Mouse (Mus musculus): ENCODE measurements around the gene Ube2r2.

Gene Ube2r2

DNA sequence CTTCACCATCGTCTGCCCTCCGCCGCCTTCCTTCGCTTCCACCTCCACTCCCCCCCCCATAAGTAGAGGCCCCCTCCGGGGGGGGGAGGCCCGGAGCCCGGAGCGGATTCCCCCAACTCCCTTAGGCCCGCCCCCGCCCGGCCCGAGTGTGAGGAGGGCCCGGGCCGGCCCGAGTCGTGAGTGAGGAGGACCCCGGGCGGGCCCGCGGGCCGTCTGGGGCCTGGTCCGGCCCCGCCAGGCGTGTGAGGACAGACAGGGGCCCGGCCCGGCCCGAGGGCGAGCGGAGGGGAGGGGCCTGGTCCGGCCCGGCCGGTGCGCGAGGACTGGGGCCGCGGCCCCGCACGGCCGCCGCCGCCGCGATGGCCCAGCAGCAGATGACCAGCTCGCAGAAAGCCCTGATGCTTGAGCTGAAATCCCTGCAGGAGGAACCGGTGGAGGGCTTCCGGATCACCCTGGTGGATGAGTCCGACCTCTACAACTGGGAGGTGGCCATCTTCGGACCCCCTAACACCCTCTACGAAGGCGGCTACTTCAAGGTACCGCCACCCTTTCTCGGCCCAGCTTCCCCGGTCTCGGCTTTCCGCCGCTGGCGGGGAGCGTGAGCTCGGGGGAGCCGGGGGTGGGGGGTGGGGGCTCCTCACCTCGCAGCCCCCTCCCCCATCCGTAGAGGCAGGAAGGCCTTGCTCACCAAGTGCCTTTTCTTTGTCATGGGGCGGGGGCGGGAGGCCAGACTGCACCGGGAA is at the start of gene Ube2r2:
Ube2r2 (plus strand) TSS at position 33 of the 743 bp plus-strand sequence.
- DNase-seq: peak; percentile 82

DNA sequence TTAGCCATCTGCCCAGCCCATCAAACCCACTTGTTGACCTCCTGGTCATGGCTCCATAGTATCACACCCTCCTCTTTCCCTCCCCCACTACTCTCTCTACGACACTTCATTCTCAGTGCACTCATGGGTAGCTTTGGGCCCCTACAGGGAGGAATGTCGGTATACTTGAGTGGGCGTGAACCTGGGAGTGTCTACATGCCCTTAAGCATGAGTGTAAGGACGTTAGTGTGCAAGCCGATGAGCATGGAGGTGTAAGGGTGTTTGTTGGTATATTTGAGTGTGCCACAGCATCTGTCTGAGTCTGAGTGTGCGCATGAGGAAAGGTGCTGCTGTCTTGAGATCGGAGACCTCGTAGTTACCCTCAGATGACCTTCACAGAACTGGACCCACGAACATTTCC is 48.6 kb upstream of the Ube2r2 start:
- no peak for DNase-seq

DNA sequence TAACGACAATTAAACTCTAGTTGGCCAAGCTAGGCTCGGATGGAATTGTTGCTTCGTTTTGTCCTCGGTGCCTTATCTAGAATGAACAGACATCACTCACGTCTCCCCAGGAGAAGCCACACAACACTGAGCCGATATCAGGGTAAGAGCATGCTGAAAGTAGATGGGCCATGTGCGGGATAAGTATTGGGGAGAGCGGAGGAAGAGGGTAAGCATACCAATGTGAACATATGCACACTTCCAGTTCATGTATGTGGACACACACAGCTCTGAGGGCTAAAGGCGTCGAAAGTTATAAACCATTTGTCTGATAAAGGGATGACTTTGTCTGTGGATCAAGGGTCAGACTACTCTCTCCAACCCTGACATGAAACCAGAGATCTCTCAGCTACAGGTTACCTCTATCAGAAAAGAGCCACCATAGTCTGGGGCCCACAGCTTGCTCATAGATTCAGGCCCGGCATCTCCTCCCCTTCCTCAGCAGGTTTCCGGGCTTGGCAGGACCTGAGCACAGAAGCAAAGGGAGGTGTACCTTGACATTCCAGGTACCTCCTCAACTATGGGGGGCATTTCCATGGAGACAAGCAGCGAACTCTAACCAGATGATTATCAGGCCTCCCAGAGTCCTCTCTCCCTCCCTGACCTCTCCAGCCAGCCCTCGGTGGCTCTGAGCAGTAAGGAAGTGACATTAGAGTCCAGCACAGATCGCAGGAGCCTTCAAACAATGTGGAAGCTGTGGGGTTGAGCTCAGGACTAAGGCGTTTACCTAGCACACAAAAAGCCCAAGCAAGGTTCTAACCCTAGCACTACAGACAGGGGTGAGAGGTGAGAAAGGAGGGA is 47.9 kb upstream of the Ube2r2 start:
- DNase-seq: no peak

DNA sequence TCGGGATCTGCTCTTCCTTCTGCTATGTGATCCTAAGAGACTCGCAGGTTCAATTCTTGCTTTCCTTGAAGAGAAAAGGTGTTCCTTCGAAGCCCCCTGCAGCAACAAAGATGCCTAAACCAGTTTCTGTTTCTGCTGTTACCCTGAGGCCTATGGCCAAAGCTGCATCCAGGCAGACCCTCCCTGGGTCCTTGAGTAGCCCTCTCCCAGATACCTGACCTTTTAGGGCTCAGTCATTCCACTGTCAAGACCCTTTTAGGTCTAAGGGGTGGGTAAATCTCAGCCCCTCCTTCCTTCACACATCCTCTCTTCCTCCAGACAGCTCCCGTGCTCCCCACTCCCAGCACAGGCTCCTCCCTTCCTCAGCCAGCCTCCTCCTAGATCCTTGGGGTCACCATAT is 46.4 kb upstream of the Ube2r2 start:
- DNase-seq: no peak

DNA sequence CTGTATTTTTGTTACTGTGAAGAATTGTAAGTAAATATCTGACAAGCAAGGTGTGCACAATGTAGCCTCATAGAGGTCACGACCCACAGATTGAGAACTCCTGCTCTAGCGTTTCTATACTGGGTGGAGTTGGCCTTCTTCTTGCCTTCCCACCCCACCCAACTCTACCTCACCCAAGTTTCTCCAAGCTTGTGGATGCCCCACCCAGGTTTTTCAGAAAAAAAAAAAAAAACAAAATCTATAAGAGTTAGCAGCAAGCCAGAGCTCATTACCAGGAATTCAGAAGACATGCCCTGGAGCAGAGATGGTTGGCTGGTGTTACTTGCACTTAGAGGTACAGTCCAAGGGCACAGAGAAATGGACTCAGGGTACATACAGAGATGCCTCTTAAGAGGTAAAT is 45.8 kb upstream of the Ube2r2 start:
- DNase-seq: no peak

DNA sequence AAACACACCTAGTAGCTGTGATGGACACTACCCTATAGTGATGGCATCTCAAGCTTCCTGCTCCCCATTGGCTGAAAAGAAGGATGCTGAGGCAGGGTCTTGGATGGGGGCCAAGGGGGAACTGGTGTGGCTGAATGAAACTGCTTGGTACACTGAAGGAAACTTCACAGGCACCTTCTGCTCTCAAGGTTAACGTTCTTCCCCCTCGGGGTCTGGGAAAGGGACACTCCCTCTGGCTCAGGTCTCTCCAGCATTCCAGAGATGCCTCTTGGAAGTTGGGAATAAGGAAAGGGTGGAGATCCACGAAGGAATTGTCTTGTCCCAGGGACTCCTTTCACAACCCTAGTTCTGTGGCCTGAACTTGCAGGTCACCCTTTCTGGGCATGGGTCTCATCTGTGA is 44.2 kb upstream of the Ube2r2 start:
- no peak for DNase-seq

DNA sequence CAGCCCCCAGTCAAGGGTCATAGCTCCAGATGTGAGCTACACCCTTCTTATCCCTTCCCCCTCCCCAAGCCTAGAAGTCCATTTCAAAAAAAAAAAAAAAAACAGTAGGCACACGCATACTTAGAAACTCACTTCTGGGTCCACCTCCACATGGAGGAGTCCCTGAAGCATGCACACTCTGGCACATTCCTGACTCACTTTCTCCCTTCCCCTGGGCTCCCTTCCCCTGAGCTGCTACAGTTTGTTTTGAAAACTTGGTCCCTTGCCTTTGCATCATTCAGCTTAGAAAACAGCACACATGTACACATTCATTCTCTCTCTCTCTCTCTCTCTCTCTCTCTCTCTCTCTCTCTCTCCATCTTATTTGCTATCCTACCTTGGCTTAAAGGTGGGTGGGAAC is 42.6 kb upstream of the Ube2r2 start:
- no peak for DNase-seq

DNA sequence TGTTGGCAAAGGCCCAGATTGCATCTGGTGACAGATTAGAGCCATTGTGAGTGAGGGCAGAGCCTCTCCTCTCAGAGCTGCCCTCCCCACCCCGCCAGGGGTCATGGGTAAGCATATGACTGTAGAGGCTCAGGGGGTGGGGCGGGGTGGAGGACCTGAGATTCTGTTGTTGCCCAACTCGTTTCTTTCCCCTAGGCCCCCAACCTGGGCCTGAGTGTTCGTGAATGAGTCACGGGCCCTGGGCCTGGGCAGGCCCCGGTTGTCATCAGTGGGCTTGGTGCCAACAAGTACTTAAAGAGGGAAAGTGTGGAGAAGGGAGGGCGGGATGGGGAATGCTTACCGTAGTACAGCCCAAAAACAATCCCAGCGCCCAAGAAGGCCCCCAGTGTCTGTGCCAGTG is 41.2 kb upstream of the Ube2r2 start:
- DNase-seq: no peak

DNA sequence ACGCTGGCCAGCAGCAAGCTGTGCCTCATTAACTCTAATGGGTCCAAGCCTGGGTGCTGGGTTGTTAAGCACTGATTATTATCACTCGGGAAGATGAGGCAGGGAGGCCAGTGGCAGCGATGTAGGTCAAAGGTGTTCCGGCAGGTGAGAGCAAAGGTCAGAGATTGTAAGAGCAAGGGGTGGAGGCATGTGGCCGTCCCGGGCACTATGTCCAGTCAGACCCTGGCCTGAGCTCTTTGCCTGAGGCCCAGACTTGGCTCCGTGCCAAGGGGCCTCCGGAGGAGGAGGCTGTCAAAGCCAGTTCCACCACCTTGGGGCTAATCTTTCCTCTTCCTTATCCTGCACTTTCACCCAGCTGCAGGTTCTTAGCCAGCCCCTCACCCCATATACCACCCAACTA is 39.4 kb upstream of the Ube2r2 start:
- DNase-seq: peak; percentile 73

DNA sequence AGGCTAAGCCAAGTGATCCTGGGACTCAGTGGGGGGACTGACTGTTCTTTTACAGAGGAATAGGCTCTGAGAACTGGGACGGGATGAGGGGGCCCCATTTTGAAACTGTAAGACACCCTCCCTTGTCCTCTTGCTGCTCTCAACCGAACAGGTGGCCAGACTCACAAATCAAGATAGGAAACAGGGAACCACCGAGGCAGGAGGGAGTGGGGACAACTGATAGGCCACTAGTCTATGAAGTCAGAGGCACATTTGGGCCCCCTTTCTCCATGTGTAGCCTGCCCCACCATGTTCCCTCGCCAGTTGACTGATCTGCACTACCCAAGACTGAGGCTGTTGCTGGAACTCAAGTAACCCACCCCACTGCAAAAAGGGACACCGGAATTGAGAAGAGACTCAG is 38.7 kb upstream of the Ube2r2 start:
- DNase-seq: no peak

DNA sequence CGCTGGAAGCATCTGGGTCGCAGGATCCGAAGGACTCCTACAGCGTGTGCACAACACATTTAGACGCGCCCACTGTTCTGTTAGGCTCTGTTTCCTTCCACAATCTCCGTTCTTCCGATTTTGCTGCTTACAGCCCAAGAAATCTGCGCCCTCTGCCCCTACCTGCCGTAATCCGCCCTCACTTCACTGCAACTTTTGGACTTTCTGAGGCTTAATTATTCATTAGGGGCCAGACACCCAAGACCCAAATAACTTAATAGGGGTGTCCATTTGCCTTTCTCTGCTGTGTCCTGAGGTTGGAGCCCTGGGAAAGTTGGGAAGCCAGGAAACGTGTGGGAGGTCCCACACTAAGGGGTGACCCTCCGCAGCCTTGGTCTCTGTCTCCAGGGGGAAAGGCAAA is 38.2 kb upstream of the Ube2r2 start:
- DNase-seq: no peak

DNA sequence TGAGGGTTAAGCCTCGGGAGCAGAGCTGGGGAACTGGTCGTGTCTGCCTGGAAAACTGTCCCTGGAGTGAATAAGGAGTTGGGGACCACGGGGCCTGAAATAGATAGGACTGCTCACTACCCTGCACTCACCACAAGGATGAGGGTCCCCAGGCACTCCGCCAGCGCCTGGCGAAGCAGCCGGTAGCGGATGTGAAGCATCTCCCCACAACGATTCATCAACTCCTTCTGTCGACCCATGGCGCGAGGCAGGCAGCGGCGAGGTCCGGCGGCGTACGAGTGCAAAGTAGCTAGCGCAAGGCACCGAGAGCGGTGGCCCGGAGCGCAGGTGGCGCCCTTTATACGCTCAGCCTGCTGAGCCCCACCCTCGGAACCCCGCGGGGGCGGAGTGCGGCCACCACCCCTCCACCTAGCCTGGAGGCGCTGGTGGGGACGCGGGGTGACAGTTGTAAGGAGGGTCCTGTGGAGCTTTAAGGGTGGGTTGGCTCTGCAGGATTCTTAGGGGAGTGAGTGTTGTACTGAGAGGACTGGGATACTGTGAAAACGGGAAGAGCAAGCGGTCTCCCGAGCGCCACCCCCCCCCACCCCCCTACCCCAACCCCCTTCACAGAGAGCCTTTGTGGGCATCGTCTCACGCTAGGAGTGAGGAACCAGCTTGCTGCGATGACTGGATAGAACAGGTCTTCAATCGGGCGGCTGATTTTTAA is 37.5 kb upstream of the Ube2r2 start, which contains the start of gene Aqp3:
Aqp3 (minus strand) TSS at position 313 of the 706 bp plus-strand sequence.
- DNase-seq: peak; percentile 76

DNA sequence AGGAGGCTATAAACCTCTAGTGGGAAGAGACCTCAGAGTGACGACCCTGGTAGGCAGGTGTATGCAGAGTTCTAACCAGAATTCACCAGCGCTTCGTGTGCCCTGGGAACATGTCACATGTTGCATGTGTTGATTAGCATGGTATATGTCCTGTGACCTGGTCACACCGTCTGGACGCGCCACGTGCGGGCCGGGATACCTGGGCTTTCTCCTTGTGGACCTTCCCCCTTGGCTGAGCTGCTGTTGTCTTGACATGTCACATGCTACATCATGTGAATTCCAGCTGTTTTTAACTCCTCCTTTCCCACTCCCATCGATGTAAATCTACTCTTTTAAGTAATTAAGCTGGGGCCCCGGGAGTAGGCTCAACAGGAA is 37.0 kb upstream of the Ube2r2 start:
- peak; percentile 18 for DNase-seq

DNA sequence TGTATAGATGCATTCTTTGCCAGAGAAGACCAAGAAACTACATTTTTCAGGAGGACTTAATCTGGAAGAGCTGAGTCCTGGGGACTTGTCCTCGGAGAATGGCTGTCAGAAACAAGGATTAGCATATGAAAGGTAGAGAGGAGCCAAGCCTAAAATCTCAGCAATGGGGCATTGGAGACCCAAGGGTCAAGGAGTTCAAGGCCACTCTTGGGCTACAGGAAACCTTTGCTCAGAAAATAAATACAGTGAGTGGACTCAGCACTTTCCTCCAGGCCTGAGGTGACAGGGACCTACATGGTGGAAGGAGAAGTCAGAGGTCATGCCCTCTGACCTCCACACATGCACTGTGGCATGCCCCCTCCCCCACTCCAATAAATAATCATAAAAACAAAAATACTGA is 34.6 kb upstream of the Ube2r2 start:
- no peak for DNase-seq

DNA sequence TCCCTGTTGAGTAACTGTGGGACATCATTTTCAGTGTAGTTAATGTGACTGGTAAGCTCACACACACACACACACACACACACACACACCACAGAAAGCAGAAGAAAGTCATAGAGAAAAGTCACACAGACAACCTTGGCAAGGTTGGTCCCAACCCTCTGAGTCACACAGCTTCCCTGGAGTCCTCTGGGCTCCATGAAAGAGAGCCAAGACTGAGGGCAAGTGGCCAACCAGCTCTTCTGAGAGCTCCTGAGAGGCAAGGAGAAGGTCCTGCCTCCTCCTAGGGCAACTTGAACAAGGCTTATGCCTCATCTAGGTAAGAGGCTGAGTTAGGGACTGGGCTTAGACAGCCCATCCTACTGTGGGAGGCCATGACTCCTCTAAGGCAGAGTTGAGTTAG is 32.6 kb upstream of the Ube2r2 start:
- DNase-seq: no peak

DNA sequence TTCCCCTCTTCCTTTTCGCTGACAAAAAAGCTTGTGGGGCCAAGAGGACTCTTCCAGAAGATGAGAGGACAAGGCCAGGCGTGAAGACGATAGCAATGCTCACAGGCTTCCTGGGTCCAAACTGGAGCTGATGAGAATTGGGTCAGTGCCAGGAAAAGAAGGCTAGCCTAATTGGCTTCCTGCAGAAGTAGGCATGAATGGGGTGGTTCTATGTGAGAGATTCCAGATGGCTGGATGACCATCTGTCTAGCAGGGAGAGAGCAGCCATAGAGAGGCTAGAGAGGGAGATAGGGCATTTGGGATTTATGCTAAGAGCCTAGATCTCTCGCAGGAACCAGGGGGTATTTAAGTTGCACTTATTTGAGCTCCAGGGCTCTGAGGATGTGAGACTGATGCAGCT is 28.1 kb upstream of the Ube2r2 start:
- no peak for DNase-seq

DNA sequence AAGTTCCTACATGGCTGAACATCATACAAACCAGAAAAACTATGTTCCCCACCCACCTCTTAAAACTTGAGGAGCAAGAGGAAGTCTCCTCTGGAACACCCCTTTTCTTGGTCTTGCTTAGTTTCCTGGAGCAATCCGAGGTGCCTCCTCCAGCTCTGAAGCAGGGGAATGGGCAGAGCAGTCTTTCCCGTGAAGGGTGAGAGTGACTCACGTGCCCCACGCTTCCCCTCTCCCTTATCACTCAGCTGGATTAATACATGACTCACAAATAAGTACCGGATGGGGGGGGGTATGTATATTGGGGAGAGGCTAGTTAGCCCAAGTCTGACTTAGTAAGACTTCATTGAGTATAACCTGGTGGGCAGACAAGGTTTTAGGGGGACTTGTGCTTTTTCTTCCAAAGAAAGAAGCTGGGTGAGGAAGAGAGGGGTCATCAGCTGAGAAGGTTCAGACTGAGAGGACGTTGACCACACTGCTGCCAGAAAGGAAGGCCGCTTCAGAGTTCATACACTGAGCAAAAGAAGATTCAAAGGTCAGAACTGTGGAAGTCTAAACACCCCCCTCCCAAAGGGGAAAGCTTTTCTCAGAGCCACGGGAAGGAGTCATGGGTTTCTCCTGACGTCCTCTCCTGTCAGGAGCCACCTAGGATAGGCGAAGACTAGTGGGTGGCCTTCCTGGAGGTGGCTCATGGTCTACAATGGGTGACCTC is 26.7 kb upstream of the Ube2r2 start:
- DNase-seq: no peak

DNA sequence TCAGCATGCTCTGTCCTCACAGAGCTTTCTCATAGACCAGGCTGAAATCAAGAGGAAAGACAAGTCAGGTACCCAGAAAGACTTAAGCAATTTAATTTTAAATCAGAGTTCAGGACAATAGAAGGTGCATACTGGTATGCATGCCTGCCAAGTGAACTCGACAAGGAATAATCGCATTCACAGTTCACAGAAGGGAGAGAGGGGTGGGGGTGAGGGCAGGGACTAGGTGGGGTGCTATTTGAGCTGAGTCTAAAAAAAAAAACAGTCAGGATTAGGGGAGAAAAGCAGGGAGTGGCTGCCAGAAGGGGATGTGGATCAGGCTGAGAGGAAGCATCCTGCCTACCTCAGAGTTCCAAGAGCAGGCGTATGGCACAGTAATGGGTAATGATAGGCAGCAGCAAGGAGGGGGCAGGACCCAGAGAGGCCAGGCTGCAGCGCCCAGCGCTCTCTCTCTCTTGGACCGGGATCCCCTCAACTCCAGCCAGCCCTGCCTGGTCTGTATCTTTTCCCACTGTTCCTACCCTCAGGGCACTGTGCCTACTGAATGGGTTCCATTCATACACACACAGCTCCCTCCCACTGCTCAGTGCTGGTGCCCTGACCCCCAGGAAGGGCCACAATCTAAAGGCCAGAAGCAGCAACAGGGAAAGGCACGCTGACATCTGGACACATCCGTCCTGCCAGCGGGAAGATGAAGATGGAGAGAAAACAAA is 21.0 kb upstream of the Ube2r2 start:
- DNase-seq: no peak

DNA sequence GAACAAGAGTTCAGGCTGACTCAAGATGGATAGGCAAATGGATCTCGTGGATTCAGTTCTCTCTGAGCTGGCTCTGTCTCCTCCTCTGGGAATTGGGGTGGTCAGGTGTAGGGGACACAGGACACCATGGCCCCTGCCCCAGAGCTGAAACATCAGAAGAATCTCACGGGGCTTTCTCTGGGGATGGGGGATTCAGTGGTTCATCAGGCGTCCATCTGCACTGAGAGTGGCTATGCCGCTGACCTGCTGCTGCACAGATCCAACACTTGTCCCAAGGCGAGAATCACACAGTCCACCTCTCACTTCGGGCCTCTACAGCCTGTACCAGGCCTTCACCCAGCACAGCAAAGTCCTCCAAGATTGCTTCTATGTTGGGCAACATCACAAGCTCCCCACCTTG is 20.5 kb upstream of the Ube2r2 start:
- DNase-seq: no peak

DNA sequence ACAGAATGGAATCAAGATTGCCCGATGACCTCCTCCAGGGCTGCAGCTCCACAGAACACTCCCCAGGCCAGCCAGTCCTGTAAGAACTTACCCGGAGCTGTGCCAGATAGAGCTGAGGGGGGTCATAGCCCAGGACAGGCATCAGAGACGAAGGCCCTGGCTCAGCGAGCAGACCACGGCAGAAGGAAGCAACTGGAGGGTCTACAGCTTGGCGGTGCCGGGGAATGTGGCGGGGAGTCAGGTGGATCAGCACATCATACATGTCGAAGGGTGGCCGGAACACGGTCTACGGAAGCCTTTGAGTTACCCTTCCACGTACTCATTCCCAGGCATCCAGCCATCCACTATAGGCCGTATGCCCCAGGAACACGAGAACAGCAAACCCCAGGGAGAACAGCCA is 19.8 kb upstream of the Ube2r2 start:
- no peak for DNase-seq

DNA sequence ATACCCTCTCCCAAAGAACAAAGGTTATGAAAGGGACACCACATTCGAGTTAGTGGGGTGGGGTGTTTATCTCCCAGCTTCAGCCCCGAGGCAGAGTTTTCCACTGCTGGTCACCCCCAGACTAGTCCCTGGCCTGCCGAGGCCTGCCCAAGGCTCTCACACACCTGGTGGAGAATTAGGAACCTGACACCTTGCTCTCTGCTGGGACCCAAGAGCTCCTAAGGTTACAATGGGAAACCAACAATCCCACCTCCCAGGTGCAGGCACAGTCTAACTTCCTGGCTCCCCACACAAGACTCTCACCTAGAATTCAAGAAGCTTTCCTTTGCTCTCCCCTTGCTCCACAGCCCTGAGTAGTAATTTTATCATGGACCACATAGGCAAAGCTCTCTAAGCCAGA is 18.7 kb upstream of the Ube2r2 start:
- no peak for DNase-seq

DNA sequence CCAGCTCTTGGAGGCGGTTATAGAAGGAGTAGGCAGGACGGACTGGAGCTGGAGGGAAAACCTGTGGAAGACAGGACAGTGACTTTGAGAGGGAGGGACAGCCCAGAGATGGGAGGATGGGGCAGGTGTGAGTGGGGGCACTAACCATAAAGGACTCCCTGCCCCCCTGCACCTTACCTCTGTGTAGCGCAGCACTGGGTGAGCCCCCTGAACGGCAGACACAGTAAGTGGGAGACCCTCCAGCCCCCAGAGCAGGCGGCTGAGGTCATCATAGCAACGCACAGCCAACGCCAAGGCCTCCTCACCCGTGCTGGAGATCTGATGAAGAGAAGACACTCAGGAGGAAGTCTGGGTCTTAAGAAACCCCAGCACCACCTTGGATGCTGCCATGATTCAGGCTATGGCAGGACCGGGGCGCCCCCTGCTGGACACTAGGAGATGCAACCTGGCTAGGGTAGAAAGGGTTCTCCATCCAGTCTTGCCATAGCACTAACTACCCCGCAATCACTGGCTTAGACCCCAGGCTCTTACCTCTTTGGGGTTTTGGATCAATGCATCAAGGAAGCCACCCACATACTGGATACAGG is 16.7 kb upstream of the Ube2r2 start:
- DNase-seq: peak; percentile 85

Data from kidney, postnatal 10 days (tissue).